Mouse (Mus musculus) brain, embryonic 14.5 days (tissue): ENCODE results near the gene Nelfcd.

Experiments
- CTCF ChIP-seq: fragments of 200-500 bp; IDR thresholded peaks from 2 replicates; pipeline ENCODE4 v1.5.1; 2012; ENCODE audit warnings: inconsistent platforms, mild to moderate bottlenecking, moderate library complexity, borderline replicate concordance; ENCODE audit not compliant: insufficient read depth, insufficient read length; ENCODE audit errors: extremely low read depth
- POLR2A ChIP-seq: fragments of 200-500 bp; IDR thresholded peaks from 2 replicates; pipeline ENCODE4 v1.6.1; 2012; ENCODE audit warnings: mild to moderate bottlenecking, inconsistent platforms, borderline replicate concordance; ENCODE audit not compliant: poor library complexity, insufficient read depth, insufficient read length, severe bottlenecking; ENCODE audit errors: extremely low read depth

DNA sequence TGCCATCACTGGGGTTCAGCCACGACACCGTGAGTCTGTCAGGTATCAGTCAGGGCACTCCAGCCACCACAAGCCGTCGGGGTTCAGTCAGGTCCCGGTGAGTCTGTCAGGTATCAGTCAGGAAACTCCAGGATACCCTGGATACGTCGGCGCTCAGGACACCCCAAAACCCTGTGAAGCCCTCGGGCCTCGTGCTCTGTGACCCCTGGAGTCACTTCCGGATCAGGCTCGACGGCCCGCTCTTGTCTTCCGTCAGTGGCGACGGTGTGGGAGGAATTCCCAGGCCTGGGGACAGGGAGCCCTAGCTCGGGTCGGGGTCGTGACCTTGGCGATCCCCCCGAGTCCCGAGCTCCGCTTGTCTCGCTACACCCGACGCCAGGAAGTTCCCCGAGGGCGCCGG is 56.8 kb downstream of the Nelfcd start:
- TF ChIP-seq POLR2A (no peak), CTCF (no peak)
